Mouse (Mus musculus) liver, postnatal 0 days (tissue): Measurements from ENCODE around the gene Kif5c.

ENCODE experiments used
- CTCF ChIP-seq: sonication (generic); IDR thresholded peaks from 2 replicates; pipeline ENCODE4 v1.5.1; 2016; ENCODE audit warnings: antibody characterized with exemption, low read depth
- EP300 ChIP-seq: IDR thresholded peaks from 2 replicates; pipeline ENCODE4 v1.6.1; 2016; ENCODE audit warnings: antibody characterized with exemption, low read depth, mild to moderate bottlenecking

DNA sequence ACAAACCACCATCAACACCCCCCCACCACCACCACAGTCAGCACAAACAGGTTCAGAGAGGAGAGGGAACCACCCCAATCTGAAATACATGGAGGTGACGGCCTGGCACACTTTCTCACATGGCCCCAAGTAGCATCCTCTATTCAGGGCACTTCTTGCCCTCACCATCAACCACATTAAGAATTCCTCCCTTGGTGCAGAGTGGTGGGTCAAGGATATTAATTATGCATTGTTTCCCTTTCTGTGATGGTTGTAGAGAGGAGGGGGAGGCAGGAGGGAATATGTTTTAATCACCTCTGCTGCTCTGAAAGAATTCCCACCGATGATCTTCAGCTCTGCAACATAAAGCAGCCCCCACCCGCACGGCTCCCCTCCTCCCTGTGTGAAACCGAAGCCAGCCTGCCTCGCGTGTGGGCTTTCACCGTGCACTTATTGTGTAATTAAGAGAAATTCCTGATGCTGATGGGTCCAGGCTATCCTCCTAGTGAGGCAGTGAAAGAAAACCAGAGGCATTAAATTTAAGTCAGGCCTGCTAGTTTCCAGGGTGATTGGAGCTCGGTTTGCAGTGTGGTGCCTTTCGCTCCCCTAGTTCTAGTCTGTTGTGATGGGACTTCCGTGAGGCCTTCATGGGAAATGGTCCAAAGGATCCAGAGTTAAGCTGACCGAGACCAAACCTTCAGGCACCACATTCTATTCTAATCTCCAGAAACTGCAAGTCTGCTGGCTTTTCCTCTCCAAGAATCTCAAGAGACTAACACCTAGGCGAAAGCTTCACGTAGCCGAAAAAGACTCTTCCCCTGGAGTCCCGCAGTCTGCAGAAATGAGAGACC is 60.3 kb downstream of the Kif5c start:
- TF ChIP-seq CTCF, result no peak
- TF ChIP-seq EP300, result no peak
